Mouse (Mus musculus) olfactory bulb, adult 2 months (tissue): ENCODE data around the gene Gm6583.

Experiments used
- CTCF ChIP-seq: fragments of 200-500 bp; IDR thresholded peaks from 2 replicates; pipeline ENCODE4 v1.5.1; 2012; ENCODE audit warnings: low read depth, mild to moderate bottlenecking, low read length, moderate library complexity; ENCODE audit not compliant: insufficient read depth
- POLR2A ChIP-seq: fragments of 200-500 bp; IDR thresholded peaks from 2 replicates; pipeline ENCODE4 v1.6.1; 2012; ENCODE audit warnings: mild to moderate bottlenecking, low read depth, low read length, moderate library complexity; ENCODE audit not compliant: insufficient read depth

DNA sequence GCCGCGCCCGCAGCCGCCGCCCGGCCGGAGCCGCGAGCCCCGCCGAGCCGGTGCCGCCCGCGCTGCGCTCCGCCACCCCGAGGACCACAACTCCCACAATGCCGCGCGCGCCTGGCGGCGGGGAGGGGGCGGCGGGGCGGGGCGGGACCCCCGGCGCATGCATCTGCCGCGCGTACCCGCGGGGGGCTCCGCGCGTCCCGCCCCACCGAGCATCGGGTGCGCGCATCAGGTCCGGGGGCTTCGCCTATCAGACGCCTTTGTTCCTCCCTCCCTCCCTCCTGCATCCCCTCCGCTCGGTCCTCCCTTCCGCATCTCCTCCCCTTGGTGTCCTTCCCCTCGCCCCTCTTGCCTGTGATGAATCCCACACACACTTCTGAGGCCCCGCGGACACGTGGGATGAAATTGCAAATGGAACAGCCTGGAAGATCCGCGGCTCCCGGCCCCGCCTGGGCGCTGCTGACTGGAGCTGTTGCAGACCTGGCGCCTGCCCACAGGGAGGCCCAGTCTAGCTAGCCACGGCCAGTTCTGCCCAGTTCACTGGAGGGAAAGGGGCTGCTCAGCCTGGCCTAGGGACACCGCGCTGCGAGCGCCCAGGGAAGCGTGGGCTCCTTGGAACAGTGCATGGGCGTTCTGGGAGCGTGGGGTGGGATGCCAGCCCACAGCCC is 39.1 kb upstream of the Gm6583 start, which contains the start of gene Asphd2:
- TF ChIP-seq POLR2A (0 out of 2 replicates have a peak, but pooled peaks have one; percentile 30), CTCF (no peak)
